Mouse (Mus musculus): Measurements from ENCODE around the gene Lrp6.

- TF ChIP-seq TAL1 (IDR thresholded peaks at IDR 0.05; ENCODE audit: low read length) (no peak), GATA1 (IDR thresholded peaks at IDR 0.05; ENCODE audit: low read length) (no peak)
Observed at GRCm38 (mm10) chr6:134431583-134431982, 135.2 kb downstream of the Lrp6 start.

Data from erythroblast, embryonic 14.5 days (primary cell).